Mouse (Mus musculus) cerebellum, postnatal 25 days (tissue): ENCODE measurements at regions not wholly inside any gene's neighbourhood (a gene's known extent, or its start where the extent isn't known, plus 50 kb on each side); places are given as distances from the start of the nearest gene placed in this dataset.

Experiments used
- DNase-seq, 2 experiments: peaks; one replicate each; pipeline ENCODE4 v3.0.0; 2021; ENCODE audit warnings: mixed read lengths in 2 of 2

DNA sequence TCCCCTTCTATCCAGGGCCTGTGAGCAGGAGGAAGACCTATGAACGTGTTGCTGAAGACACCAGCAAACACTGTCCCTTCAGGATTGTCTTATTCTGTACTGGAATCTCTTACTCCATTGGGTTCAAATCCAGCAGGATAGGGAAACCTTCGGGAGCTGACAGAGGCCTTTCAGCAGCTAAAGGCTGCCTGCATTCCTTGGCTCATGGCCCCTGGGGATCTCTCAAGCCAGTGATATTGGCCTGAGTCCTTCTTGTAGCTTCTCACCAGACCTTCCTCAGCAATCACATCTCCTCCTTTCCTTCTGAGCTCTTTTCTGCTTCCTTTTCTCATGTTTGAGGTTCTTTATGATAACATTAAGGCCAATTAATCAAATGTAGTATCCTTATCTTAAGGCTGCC, 103.8 kb upstream of the Sh3bp4 start:
- no peak for DNase-seq

DNA sequence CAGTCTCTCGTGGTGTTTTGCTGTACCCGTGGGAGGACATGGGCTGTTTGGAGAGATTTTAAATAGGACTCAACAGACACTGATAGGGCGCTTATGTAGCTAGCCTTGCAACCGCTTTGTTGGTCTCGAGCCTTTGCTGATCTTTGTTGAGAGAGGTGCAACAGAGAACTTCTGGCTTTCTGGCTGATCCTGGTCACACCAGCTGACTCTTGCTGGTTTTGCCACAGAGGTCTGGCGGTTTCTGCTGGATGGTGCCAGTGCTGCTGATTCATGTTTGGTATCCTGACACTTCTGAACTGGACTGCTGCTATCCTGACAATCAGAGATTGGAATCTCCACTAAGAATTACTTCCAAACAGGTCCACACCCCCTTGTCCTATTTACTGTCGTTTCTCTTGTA, 102.1 kb upstream of the Sh3bp4 start:
- no peak for DNase-seq

DNA sequence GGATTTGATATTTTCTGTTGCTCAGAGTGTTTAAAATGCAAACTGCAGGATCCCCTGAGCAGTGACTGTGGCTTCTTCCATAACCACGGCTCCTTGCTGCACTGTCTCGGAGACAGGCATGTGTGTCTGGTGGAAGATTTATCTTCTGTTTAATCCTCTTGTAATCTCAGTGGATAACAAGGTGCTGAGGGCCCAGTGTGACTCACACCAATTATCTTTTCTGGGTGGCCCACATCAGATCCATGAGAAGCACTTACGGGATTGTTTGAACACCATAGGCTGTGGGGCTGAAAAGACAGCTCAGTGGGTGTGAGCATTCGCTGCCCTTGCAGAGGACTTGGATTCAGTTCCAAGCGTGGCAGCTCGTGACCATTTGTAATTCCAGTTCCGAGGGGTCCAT, 101.2 kb upstream of the Sh3bp4 start:
- DNase-seq = no peak

DNA sequence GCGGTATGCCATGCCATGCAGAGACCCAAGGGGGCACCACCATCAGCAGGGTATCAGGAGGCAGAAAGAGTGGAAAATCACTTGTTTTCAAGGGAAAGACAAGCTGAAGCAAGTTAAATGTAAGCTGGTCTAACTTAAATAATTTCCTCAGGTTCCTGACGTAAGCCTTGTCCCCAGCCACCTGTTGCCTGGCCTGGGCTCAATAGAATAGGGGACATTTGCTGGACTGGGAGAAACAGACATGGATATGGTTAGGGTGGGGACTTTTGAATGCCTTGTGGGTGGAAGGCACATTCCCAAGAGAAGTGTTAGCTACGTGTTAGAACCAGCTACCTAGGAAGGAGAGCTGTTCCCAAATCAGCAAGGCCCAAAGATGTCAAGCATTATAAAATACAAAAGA, 100.6 kb upstream of the Sh3bp4 start:
- no peak for DNase-seq

DNA sequence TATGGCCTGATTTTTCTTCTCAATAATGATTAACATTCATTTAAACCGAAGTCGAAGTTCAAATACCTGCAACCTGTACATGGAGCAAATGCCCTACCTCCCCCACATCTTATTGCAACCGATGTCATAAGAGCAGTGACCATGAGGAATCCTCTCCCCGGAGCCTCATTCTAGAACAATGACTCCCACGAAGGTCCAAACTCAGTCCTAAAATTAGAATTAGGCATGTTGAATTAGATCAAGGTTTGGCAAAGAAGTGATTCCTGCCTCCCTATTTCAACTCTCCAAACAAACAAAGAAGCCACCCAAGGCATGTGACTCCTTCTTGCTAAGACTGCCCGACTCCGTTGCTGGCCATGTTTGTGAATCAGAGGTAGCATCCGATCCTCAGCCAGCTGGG, 94.1 kb upstream of the Sh3bp4 start:
- no peak for DNase-seq

- no peak for DNase-seq
Measured at GRCm38 (mm10) chr1:88988011-88988695, 82.1 kb upstream of the Sh3bp4 start.

DNA sequence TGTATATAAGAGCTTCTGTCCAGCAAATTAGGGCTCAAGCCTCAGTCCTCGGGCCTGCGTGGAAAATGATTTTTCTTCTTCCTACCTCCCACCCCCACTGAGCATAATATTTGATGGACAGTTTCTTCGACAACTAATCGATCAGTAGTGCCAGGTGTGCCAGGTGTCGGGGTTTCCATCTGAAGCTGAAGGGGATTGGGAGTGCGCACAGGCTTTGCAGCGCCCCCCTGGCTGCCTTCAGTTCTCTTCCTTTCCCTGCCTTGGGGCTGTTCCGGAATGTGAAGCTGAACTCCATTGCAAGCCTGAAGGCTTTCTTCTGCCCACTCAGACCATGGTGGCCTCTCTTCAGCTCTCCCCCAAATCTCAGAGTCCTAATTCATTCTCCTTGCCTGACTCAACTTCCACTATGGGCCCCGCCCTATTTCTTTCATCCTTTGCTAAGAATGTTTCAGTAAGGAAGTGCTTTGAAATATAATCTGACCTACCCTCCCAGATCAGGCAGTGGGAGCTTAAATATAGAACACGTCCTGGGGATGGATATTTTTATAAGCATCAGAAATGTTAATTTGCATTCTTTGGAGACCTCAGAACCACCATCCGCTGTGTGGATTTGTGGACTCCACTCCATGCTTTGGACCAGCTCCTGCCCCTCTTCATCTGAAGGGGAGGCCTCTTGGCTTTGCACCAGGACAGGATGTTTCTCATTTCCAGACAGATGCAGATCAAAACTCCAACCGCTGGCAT, 75.5 kb upstream of the Sh3bp4 start:
- no peak for DNase-seq

DNA sequence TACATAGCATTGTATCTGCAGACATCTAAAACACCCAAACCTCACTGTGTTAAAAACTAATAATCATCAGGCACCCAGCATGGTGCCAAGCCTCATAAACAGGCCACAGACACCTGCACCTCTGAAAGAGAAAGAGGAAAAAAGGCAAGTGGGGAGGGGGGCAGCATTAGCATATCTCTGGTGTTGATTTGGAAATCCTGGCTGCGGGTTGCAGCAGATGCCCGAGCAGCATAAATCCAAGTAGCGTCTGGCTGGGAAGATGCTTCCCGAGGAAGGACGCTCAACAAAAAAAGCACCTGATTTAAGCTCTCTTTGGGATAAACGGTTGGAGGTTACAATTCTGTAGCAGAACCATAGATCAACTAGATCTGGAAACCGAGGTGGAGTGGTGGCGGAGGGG, 74.3 kb upstream of the Sh3bp4 start:
- DNase-seq = no peak

DNA sequence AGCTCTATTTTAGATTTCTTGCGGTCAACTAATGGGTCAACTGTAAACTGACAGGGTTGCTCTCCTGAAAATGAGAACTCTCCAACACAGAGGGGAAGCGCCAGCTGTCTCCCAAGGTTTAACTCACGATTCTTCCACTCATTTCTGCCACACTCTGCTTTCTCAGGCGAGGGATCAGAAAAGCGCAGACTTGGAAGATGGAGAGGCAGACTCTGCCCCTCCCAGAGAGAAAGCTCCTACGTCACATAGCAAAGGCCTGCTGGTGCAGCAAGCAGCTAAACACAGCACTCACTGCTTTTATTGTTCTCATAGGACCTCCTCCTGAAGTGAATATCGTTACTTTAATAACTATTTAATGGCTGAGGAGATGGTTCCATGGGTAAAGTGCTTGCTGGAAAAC, 73.6 kb upstream of the Sh3bp4 start:
- DNase-seq = no peak

GRCm38 (mm10) chr1:88997847-88998246, 72.4 kb upstream of the Sh3bp4 start:
- DNase-seq = no peak

DNA sequence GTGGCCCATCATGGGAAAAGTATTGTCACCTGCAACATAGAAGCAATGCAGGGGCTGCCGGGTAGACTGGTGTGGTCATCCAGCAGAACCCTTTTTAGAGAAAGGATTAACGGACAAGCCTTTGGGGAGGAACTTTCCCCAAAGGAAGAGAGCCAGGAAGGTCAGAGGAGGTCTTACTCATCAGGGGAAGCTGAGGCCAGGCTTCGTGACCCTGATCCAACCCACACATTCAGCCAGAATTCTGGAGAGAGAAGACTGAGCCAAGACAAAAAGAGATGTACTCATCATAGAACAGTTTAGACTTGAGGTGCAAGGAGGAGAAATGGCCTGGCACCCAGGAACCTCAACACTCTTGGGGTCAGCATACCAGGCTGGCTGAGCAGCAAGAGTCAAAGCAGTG, 67.9 kb upstream of the Sh3bp4 start:
- DNase-seq = no peak

DNA sequence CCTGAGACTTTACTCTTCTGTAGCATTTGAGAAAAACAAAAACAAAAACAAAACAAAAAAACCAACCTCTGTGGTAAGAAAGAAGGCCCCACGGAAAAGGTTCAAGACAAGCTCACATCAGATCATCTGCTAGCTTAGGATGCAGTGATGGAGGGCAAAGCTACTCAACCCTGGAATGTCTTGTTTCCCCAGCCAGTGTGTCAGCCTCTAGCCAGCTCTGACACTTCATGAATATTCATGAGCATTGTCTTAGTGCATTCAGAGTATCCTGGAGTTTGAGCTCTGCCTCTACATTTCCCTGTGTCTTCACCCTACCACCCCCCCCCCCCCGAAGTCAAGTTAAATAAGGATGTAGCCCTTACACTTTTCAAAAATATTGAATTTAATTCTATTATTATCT, 66.5 kb upstream of the Sh3bp4 start:
- DNase-seq = no peak

DNA sequence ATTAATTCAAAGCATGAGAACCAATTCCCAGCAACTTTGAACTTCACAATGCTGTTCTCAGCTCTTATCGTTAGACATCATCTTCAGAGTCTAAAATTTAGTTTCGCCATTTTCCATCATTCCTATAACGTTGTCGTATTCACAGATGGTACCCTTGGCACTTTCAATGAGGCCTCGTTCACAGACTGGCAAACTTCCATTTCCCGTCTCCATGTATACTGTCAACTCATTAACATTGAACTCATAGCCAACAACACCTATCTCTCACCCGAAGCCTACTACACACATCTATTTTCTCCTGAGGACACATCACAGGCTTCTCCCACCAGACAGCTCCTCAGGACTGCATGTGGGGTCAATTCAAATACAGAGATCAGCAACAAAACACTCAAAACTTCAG, 62.7 kb upstream of the Sh3bp4 start:
- no peak for DNase-seq

- no peak for DNase-seq
Measured at GRCm38 (mm10) chr1:89010170-89010569, 60.0 kb upstream of the Sh3bp4 start.

DNA sequence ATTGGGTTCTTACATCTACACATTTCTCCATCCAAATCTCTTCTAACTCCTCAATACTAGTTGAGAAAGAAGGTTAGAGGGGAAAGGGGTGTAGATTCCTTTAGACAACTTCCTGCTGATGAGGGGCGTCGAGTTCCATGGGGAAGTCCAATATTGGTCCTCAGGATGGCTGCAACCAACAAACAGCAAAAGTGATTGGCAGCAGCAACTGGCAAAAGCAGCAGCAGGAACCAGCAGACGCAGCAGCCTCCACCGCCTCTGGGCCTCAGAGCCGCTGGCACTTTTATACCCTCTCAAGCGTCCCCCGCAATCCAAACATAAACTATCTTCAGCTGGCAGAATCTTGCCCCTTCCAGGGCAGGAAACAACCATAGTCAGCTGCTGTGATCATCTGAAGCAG, 58.8 kb upstream of the Sh3bp4 start:
- DNase-seq = no peak

GRCm38 (mm10) chr1:89015385-89015784, 54.8 kb upstream of the Sh3bp4 start:
- DNase-seq = no peak

DNA sequence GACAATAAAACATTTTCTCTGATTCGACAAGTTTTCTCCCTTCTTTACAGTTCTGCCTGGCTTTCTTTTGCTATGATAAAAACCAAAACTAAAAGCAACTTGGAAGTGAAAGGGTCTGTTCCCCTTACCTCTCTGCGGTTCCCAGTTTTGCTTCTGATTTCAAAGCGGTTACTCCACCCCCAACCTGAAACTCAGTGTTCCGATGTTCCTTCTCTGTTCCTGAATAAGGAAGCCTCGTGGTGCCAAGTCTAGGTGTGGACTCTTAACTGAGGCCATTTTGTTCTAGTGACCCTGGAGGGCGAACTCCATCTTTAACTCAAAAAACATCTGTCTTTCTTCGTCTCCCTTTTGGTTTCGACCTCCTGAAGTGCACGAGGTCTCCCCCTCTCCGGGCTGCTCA, 54.4 kb upstream of the Sh3bp4 start:
- no peak for DNase-seq

GRCm38 (mm10) chr1:89019778-89020373, 50.3 kb upstream of the Sh3bp4 start:
- DNase-seq = no peak
